23 mouse cellular contexts compared by ENCODE assay signal in genomic region chr9:50905321-50905720, GRCm38 (mm10).
DNase-seq lines count a peak whose midpoint lies in the region; ATAC-seq and TF ChIP-seq lines count a peak whose summit lies in the region.
"Had no signal": no experiment of that assay in that cellular context is flagged by ENCODE, and none has a peak within 500 bp of the region (broad histone marks: within the 10 kb centered on the region; RNA-seq: fewer than 3 reads in every experiment).

No protein-coding gene starts in this region.

- H3K9me3 ChIP-seq in limb, embryonic 10.5 days (replicated peaks): no peaks in the 10 kb centered on the region
- H3K9me3 ChIP-seq: embryonic facial prominence, embryonic 15.5 days; heart, embryonic 13.5 days; hindbrain, embryonic 10.5 days; intestine, embryonic 15.5 days; limb, embryonic 12.5 days; megakaryocyte, embryonic 14.5 days; neural tube, embryonic 12.5 days had no signal

- no peak for DNase-seq in thymus, adult 2 months
- DNase-seq in thymus, postnatal 36 days: no peak
- DNase-seq in induced T-regulatory cell, adult 2 months (ENCODE audit: low read depth): peak; percentile 72
- DNase-seq in splenic B cell, adult 2 months (ENCODE audit: low read depth, low spot score): peak; percentile 53
- DNase-seq in limb, embryonic 10.5 days (ENCODE audit: low spot score): no peak
- DNase-seq in heart, adult 2 months: no peak
- DNase-seq: adrenal gland, postnatal 36 days; cerebellum, adult 9-10 months; embryo, embryonic 11 days; right cerebral cortex, postnatal 25 days had no signal

- TF ChIP-seq POLR2A in thymus, adult 2 months (IDR thresholded peaks at IDR 0.05; ENCODE audit: control insufficient read depth, extremely low read depth, insufficient read depth, low read length, poor library complexity): no peak
- no peak for TF ChIP-seq POLR2A in heart, adult 2 months (IDR thresholded peaks at IDR 0.05; ENCODE audit: insufficient read depth, low read depth, low read length)

- no peaks in the 10 kb centered on the region; the same call in 1 of the 2 replicates for H3K36me3 ChIP-seq in thymus, adult 2 months (ENCODE audit: control insufficient read depth, insufficient read depth, low read length)
- no peaks in the 10 kb centered on the region for H3K36me3 ChIP-seq in splenic B cell, adult 2 months (ENCODE audit: control insufficient read depth, insufficient read depth, low read length, poor library complexity, severe bottlenecking)
- H3K36me3 ChIP-seq in limb, embryonic 10.5 days: peaks cover 10% of the 10 kb centered on the region; the same call in 1 of the 2 replicates
- H3K36me3 ChIP-seq in heart, adult 2 months (ENCODE audit: control insufficient read depth, insufficient read depth, low read length): peaks cover 6% of the 10 kb centered on the region
- H3K36me3 ChIP-seq: neural tube, embryonic 12.5 days had no signal

- ATAC-seq in CD4-positive, CD25-positive, alpha-beta regulatory T cell, adult 4 months: peak; percentile 83
- ATAC-seq: intestine, embryonic 15.5 days; lung, postnatal 0 days; midbrain, embryonic 16.5 days; Patski had no signal

- peaks cover 12% of the 10 kb centered on the region for H3K4me1 ChIP-seq in thymus, adult 2 months (replicated peaks; ENCODE audit: control insufficient read depth, insufficient read depth, low read length)
- no peaks in the 10 kb centered on the region for H3K4me1 ChIP-seq in limb, embryonic 10.5 days
- peaks cover 8% of the 10 kb centered on the region for H3K4me1 ChIP-seq in heart, adult 2 months (ENCODE audit: control insufficient read depth, insufficient read depth, low read length)
- H3K4me1 ChIP-seq: hindbrain, embryonic 10.5 days; neural tube, embryonic 12.5 days had no signal

- no peaks in the 10 kb centered on the region for H3K27me3 ChIP-seq in thymus, adult 2 months (ENCODE audit: control insufficient read depth, insufficient read depth, low read length)
- H3K27me3 ChIP-seq in splenic B cell, adult 2 months (ENCODE audit: control insufficient read depth, insufficient read depth, low read length, poor library complexity, severe bottlenecking): no peaks in the 10 kb centered on the region
- H3K27me3 ChIP-seq in limb, embryonic 10.5 days (ENCODE audit: low read depth, poor library complexity, severe bottlenecking): no peaks in the 10 kb centered on the region
- no peaks in the 10 kb centered on the region for H3K27me3 ChIP-seq in heart, adult 2 months (ENCODE audit: control insufficient read depth, insufficient read depth, low read length)
- H3K27me3 ChIP-seq: embryonic facial prominence, embryonic 15.5 days; heart, embryonic 13.5 days; intestine, embryonic 15.5 days; limb, embryonic 12.5 days; megakaryocyte, embryonic 14.5 days; neural tube, embryonic 12.5 days; Patski had no signal

- TF ChIP-seq CTCF in thymus, adult 2 months (IDR thresholded peaks at IDR 0.05; ENCODE audit: borderline replicate concordance, control insufficient read depth, extremely low read depth, insufficient read depth, low read length, poor library complexity): no peak
- no peak for TF ChIP-seq CTCF in heart, adult 2 months (IDR thresholded peaks at IDR 0.05)

- intact Hi-C loops in heart, adult 2 months (cut with DNase I): no loop called here

- TF ChIP-seq EP300 in heart, adult 2 months (IDR thresholded peaks at IDR 0.05; ENCODE audit: insufficient read depth, low read depth, low read length): no peak

- H3K4me3 ChIP-seq in thymus, adult 2 months (ENCODE audit: control insufficient read depth, insufficient read depth, low read length): no peak overlapping the region
- no peak overlapping the region for H3K4me3 ChIP-seq in limb, embryonic 10.5 days
- H3K4me3 ChIP-seq in heart, adult 2 months: no peak overlapping the region
- H3K4me3 ChIP-seq: embryonic facial prominence, embryonic 15.5 days; heart, embryonic 13.5 days; hindbrain, embryonic 10.5 days; intestine, embryonic 15.5 days; layer of hippocampus, adult 2 months; limb, embryonic 12.5 days; neural tube, embryonic 12.5 days had no signal

- H3K79me2 ChIP-seq in heart, adult 2 months (replicated peaks; ENCODE audit: control insufficient read depth, insufficient read depth, low read length): no peaks in the 10 kb centered on the region

- no peak overlapping the region for H3K9ac ChIP-seq in heart, adult 2 months (ENCODE audit: low read depth, low read length)
- H3K9ac ChIP-seq: embryonic facial prominence, embryonic 15.5 days; heart, embryonic 13.5 days; intestine, embryonic 15.5 days; limb, embryonic 12.5 days; liver, embryonic 14.5 days; neural tube, embryonic 12.5 days had no signal

- peak overlapping the region; percentile 47 for H3K27ac ChIP-seq in thymus, adult 2 months (ENCODE audit: control insufficient read depth, insufficient read depth, low read length)
- H3K27ac ChIP-seq in limb, embryonic 10.5 days: no peak overlapping the region
- H3K27ac ChIP-seq in heart, adult 2 months: no peak overlapping the region
- H3K27ac ChIP-seq: embryonic facial prominence, embryonic 15.5 days; heart, embryonic 13.5 days; hindbrain, embryonic 10.5 days; intestine, embryonic 15.5 days; layer of hippocampus, adult 2 months; limb, embryonic 12.5 days; liver, embryonic 14.5 days; neural tube, embryonic 12.5 days had no signal

- 40% methylated on average over 3 of the region's 3 CpGs for WGBS in thymus, adult 2 months
- 85% methylated on average over 3 of the region's 3 CpGs for WGBS in limb, embryonic 10.5 days
- 51% methylated on average over 3 of the region's 3 CpGs for WGBS in heart, adult 2 months

Comparison
In these comparisons a context has a peak if more than half of its experiments do, and no peak if none do; other contexts are left out.
1. DNase-seq: peak in induced T-regulatory cell, adult 2 months (single experiment) and splenic B cell, adult 2 months (single experiment); none in thymus, adult 2 months (single experiment), thymus, postnatal 36 days (0 of 2), limb, embryonic 10.5 days (single experiment) and heart, adult 2 months (0 of 2).